Mouse (Mus musculus): ENCODE data around the gene Nme8.
A peak's percentile ranks its signal among the peaks of the same experiment; 100 is the strongest.

The Nme8 gene

DNA sequence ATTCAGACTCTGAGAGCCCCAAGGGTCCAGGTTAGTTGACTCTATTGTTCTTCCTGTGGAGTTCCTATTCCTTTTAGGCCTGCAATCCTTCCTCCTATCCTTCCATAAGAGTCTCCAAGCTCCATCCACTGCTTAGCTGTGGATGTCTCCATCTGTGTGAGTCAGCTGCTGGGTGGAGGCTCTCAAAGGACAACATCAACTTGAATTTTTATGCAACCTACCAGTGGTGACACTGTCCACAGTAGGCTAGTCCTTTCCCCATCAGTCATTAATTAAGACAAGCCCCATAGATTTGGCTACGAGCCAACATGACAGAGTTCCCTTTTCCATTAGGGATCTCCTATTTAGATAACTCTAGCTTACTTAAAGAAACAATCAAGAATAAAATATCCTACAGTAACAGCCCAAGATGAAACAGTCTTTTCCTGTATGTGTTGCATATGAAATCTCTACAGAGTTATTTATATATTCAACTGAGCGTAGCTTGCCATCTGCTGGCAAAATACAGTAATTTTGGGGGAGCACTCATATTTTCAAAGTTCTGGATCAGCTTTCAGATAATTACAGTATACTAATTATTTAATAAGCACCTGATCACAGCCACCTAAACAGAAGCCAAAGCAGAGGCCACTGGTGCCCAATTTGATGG lies 57.3 kb downstream of the Nme8 start:
- no peak for DNase-seq (ENCODE audit: low spot score in 2 of 2)

DNA sequence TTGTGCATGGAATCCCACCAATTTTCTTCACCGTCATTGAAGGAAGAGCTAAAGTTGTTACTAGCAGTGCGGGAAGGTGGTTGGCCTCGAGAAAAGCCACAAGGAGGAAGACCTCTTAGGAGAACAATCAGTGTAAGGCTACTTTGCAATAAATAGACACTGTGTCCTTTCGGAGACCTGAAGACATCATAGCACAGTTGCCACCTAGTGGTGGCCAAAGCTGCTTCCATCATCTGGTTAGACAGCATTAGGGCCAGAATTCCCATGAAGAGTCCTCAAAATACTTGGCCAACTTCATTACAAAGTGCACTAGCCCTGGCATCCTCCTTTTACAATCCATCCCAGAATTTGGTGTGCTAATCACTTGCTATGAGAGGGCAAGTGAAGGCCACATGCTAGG lies 61.5 kb downstream of the Nme8 start:
- no peak for DNase-seq (ENCODE audit: low spot score in 2 of 2)

DNA sequence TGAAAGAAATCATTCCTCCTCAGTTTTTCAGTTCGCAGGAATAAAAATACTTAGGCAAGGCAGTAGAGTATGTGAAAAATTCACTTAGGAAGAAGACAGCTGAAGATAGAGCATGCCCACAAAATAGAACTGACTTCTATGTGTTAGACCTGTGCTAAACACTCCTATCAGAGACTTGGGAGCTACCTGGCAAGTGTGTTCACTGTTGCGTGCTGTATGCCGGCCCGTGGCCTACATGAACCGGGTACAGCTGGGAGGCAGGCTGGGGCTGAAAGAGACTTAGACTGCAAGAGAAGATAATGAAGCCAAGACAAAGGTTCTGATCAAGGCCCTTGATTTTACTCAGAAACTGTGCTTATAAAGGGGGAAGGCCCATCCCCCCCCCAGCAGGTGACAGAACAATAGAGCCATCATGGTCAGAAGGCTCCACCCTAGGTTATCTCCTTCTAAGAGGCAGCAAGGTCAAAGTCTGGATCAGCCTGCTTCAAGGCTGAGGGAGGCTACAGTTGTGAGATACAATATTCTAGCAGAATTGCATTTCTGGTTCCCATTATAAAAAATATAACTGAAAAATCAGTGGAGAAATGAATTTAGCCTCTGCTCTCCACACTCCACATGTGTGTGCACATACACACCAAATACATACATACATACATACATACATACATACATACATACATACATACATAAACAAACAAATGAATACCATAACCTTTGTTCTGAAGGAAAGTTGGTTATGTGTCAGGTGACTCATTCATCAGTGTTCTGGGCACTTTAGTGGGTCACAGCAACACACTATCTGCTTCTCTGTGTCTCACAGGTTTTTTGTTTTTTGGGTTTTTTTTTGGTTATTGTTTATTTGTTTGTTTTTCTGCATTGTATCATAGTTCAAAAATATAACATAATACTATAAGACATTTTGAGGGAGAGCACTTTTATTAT lies 66.6 kb downstream of the Nme8 start:
- DNase-seq (ENCODE audit: low spot score in 2 of 2), result no peak

DNA sequence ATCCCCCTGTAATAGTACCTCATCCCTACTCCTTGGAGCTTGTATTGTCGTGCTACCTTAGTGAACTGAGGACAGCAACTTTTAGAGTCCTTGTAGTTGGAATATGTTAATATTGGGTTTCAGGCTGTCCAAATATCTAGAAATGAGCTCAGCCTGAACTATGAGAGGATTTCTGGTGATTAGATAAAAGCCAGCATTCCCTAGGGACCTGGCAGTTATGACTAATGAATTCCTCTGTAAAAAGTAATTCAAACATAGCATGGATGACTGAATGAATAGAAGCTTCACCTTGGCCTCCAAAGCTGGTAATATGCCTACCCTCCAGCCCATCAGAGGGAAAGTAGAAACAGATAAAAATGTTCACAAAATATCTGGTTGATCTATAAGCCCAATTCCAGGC lies 71.1 kb downstream of the Nme8 start:
- DNase-seq (ENCODE audit: low spot score in 2 of 2), result no peak

DNA sequence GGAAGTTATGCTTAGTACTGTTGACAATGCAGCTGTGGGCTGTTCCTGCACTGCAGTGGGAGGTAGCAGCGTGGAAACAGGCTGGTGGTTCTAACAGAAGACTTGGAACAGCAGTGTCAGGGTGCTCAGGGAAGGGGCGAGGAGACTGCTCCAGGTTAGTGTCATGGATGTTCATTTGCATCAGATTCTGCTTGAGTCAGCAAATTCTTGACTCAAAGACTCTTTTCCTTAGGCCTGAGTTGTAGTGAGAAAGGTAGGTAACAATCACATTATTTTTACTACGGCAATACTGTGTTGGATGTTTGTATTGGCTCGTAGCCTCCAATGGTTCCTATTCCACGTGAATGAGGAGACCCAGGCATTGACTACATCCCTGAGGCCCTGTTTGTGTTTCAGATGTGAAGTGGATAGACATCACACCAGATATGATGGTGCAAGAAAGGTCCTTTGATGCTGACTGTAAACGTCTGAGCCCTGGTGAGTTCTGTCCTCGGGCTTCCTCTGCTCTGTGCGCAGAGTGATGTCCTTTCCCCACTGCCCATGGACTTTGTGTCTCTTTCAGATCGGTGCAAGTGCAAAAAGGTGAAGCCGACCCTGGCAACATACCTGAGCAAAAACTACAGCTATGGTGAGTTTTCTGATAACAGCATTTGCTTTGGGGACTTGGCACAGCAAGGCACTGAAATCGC lies 72.8 kb downstream of the Nme8 start:
- DNase-seq (ENCODE audit: low spot score in 2 of 2), result no peak

DNA sequence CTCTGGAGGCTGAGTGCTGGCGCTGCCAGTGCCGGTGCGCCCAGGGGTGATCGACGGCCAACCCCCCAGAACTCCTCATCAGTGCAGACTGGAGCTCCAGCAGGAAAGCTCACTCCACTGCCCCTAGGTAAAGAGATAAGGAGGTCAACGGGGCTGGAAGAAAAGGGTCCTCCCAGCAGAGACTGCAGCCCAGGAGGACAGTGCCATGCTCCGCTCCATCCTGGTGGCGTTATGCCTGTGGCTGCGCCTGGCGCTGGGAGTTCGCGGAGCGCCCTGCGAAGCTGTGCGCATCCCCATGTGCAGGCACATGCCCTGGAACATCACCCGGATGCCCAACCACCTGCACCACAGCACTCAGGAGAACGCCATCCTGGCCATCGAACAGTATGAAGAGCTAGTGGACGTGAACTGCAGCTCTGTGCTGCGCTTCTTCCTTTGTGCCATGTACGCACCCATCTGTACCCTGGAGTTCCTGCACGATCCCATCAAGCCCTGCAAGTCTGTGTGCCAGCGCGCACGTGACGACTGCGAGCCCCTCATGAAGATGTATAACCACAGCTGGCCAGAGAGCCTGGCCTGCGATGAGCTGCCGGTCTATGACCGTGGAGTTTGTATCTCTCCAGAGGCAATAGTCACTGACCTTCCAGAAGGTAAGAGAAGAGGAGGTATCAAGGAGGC lies 74.2 kb downstream of the Nme8 start:
- peak in 1 of 2 experiments; percentile 32 for DNase-seq (ENCODE audit: low spot score in 2 of 2)

DNA sequence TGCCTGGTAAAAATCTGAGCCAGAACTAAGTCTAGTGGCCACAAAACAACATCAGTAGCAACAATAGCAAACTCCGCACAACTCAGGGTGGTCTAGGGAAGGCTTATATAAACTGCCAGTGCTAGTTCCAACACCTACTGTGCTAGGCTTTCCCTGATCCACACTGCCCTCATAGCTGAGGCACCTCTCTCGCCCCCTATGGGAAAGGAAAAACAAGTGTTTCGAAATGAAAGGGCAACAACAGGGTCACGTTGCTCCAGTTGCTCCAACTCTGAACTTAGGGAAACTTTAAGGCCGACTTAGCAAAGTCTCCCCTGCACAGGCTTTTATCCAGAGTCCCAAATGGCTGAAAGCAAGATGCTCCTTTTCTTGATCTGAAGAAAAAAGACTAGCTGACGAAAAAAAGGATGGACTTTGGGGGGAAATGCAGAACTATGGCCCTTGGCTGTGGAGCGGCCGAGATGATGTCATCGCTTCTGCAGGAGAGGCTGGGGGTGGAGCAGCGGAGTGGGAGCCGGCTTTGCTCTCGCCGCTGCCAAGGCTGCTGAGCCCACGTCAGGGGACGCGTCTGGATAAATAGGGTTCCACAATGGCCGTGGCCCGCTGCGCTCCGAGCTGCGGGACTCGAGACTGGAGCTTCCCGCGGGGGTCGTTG lies 74.9 kb downstream of the Nme8 start, which contains the start of gene Sfrp4:
TSS of gene Sfrp4 (plus strand) at position 532 of the 655 bp plus-strand sequence.
- DNase-seq (ENCODE audit: low spot score in 2 of 2), result no peak

DNA sequence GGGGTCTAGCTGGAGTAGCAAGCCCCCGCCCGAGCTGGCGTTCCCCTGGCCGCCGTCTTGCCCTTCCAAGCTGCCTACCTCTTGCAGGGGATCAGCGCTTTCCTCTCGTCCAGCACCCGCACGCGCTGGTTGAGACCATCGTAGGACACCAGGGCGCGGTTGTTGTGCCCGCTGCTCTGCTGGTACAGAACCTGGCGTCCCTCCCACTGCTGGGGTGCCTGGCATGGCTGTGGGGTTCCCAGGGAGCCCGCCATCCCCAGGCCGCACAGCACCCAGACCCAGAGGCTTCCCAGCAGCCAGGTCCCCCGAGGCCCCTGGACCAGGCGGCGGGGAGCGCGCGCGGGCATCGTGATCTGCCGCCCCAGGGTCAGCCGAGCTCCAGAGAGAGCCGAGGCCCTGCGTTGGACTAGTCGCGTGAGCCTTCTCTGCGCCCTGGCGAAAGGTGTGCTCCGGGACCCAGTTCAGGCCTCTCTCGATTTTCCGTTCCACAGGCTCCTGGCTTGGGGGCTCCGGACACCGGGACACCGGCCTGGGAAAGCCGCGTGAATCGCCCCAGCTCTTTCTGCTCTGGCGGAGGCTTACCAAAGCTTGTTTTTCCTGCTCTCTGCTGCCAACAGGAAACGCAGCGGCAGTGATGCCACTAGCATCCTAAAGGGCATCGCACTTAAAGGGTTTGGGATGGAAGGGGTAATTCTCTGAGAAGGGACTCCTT lies 78.2 kb downstream of the Nme8 start, which contains the start of gene Epdr1:
TSS of gene Epdr1 (minus strand) at position 712 of the 712 bp plus-strand sequence.
- peak; percentile 50 to 73 for DNase-seq (ENCODE audit: low spot score in 2 of 2)

DNA sequence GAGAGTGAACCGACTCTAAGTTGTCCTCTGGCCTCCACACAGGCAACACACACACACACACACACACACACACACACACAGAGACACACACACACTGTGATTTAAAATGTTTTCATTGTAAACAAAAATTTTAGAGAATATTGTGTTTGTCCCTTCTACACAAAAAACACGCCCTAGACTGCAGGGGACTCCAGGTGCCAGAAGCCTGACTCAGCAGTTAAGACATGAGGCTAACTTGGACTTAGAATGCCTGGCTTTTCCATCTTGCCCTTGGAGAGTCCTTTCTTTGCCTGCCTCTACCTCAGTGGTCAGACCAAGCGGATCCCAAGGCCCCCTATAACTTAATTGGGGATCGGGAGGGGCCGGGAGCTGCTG lies 78.8 kb downstream of the Nme8 start:
- no peak for DNase-seq (ENCODE audit: low spot score in 2 of 2)

DNA sequence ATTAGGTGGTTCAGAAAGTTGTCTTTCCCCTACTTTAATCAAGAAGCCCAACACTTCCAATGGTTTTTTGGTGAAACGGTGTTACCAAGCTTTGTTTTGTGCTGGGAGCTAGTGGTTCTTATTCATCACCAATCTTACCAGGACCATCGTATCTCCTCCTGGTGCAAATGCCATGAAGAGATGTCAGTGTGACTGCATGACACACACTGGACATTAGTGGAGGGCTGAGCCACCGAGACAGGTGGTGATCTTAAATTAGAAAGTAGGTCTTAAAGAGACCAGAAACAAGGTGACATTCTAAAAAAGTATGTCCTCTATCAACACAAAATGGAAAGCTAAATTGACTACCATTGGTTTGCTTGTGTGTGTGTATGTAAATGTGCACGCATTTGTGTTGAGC lies 79.5 kb downstream of the Nme8 start:
- no peak for DNase-seq (ENCODE audit: low spot score in 2 of 2)

DNA sequence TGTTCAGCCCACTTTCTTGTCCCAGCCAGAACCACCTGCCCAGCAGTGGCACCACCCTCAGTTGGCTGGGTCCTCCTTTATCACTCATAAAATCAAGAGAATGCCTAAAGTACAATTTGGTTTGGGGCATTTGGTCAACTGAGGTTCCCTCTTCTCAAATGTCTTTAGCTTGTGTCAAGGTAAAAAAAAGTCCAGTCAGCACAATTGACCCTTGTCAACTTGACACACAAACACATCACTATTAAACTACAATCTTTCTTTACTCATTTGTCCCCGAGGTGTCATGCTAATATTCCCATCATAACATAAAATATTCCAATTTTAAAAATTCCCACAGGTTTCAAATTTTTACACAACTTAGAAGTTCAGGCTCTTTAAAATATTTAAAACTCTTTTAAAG lies 83.3 kb downstream of the Nme8 start:
- DNase-seq (ENCODE audit: low spot score in 2 of 2), result no peak

DNA sequence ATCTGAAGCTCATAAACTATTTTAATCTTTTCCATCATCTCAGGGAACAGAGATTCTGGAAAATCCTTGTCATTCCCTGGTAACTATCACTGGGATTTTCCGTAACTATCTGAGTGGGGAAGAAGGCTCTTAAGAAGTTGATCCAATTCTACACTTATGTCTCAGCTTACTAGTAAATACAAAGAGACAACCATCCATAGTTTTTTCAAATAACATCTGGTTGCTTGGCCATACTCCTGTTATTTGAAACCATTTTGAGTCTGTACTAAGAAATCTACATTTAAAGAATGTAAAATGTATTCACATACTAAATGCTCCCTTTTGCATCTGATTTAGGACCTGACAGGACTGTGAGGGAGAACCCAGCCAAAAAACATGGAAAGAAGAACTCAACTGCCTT lies 84.2 kb downstream of the Nme8 start:
- no peak for DNase-seq (ENCODE audit: low spot score in 2 of 2)

DNA sequence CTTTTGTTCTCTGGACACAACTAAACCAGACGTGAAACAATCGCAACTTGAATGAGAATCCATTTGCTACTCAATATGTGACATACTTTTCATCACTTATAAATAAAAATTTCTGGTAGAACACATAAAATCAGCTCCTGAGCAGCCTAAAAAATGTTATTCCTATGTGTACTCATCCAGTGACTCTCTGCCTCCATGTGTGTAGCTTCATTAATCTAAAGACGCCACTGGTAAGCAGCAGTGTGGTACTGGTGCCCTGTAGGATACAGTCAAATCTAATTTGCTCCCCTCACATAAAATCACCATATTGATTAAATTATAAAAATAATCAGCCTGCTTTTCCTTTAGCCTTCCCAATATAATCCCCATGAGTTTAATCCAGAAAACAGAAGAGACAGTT lies 84.6 kb downstream of the Nme8 start:
- DNase-seq (ENCODE audit: low spot score in 2 of 2), result no peak

DNA sequence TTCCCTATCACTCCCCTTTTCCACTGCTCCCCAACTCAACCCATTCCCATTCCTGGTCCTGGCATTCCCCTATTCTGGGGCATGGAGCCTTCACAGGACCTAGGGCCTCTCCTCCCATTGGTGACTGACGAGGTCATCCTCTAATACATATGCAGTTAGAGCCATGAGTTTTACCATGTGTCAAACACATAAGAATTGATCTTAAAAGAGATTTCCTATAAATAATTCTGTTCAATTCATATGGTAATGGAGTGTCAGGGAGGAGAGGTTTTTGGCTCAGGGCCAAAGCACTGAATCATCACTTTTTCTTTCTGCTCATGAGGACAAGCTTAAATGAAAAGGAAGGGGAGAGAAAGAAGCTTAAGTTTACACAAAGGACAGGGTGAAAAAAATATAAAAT lies 85.2 kb downstream of the Nme8 start:
- no peak for DNase-seq (ENCODE audit: low spot score in 2 of 2)

DNA sequence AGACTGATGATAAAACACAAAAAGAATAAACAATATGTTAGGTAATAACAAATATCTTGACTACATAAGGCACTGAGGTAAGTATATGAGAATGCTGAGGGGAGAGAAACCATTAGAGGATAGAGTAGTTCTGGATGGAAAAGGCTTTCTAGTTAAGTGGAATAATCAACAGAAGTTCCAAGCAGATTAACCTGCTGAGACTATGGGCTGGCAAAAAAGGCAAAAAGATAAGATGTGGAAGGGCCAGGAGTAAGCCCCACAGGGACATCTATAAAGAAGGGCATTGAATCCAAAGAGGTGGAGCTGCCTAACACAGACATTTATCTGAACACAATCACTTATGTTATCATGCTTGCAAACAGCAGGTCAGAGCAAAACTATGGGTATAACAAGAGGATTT lies 89.5 kb downstream of the Nme8 start:
- DNase-seq (ENCODE audit: low spot score in 2 of 2), result no peak

DNA sequence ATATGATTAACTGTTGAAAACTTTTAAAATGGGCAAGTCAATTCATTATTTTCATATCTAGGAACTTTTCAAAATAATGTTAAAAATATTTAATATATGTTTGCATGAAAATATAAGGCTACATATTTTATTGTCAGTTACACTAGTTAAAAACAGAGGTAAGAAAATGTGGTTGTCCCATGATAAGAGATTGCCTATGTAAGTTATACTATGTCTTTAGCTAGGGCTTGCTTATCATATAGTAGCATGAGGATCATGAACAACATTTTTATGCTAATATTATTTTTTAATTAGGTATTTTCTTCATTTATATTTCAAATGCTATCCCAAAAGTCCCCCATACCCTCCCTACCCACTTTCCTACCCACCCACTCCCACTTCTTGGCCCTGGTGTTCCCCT lies 92.7 kb downstream of the Nme8 start:
- DNase-seq (ENCODE audit: low spot score in 2 of 2), result no peak

DNA sequence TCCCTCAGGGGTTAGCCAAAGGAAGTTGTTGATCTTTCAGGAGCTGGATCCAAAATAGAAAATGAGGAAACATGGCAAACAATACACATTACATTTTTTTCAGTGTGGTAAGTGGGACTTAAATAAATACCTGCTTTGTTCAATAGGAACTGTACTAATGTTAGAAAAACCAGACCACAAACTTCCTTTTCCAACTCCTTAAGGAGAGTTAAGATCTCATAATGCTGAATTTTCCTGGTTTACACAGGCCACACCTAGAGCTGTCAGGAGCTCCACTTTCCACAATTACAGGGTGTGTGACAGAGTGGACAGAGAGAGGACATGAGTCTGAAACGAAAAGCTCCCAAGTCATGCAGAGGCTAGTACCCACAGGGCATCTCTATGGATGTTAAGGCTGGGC lies 93.9 kb downstream of the Nme8 start:
- no peak for DNase-seq (ENCODE audit: low spot score in 2 of 2)

DNA sequence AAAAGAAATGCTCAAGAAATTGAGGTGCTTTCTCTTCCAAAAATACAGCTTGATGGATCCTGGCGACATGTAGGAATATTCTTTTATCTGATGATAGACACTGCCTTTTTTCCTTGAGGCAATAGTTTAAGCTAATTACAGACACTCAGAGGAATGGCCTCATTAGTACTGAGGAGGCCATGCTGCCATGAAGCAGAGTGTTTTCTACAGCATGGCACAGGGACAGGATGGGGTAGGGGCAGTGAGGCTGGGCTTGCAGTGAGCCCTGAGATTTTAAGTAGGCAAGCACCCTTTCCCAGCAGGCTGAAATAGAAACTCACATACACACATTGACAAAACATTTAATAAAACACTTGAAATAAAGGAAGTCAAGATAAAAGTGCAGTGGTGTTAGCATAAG lies 95.1 kb downstream of the Nme8 start:
- no peak for DNase-seq (ENCODE audit: low spot score in 2 of 2)

DNA sequence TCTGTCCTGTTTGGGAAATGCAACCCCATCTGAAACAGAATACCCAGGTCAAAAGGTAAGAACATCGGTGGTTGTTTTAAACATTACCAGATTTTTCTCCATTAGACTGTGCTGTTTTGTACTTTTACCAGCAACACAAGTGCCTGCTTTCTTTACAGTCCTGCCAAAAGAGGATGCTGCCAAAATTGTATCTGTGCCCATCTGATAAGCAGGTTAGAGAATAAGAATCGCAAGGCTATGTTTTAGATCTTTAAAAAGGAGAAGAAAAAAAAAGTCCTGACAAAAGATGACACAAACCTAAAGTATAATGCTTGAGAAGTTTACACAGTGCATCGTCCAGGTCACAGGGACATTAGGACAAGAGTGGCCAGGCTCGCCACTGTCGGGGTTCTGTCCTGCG lies 98.4 kb downstream of the Nme8 start:
- DNase-seq (ENCODE audit: low spot score in 2 of 2), result no peak

DNA sequence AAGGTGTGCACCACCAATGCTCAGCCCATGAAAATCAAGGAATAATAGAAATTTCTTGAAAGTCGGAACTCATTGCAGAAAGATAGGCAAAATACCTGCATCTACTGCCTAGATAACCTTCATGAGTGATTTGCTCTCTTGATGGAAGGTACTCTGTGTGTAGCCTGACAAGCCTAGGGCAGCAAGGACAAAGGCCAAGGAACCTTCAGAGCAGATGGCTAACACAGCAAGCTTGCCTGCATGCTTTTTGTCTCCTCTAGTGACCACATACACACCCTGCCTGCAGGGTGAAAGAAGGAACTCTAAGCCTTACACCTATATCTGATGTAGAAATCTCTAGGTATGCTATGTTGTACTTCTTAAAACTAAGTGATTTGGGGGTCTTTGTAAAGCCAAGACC lies 102.5 kb downstream of the Nme8 start:
- DNase-seq (ENCODE audit: low spot score in 2 of 2), result no peak
